Comparison of ENCODE assay signal across 13 mouse cellular contexts in genomic region chr1:118912929-118913328, GRCm38 (mm10).
DNase-seq lines count a peak whose midpoint lies in the region; ATAC-seq and TF ChIP-seq lines count a peak whose summit lies in the region.
"Had no signal": no experiment of that assay in that cellular context is flagged by ENCODE, and none has a peak within 500 bp of the region (broad histone marks: within the 10 kb centered on the region; RNA-seq: fewer than 3 reads in every experiment).

No protein-coding gene starts in this region.

- peak overlapping the region; percentile 32 for H3K4me2 ChIP-seq in forebrain, embryonic 13.5 days
- peak overlapping the region; percentile 39 for H3K4me2 ChIP-seq in hindbrain, postnatal 0 days (ENCODE audit: low read depth, low read length)
- peak overlapping the region; percentile 7; the same call in 1 of the 2 replicates for H3K4me2 ChIP-seq in neural tube, embryonic 14.5 days (ENCODE audit: low read depth, low read length)
- H3K4me2 ChIP-seq: embryonic facial prominence, embryonic 15.5 days; heart, embryonic 11.5 days had no signal

- peaks cover 8% of the 10 kb centered on the region; the same call in 1 of the 2 replicates for H3K27me3 ChIP-seq in forebrain, embryonic 13.5 days
- 0 out of 2 replicates have a peak, but pooled peaks cover 5% of the 10 kb centered on the region for H3K27me3 ChIP-seq in hindbrain, postnatal 0 days (ENCODE audit: insufficient read depth, low read length)
- no peaks in the 10 kb centered on the region for H3K27me3 ChIP-seq in neural tube, embryonic 14.5 days (ENCODE audit: control insufficient read depth, insufficient read depth, low read length)
- H3K27me3 ChIP-seq: embryonic facial prominence, embryonic 15.5 days had no signal

- TF ChIP-seq CTCF in hindbrain, postnatal 0 days (IDR thresholded peaks at IDR 0.05; ENCODE audit: low read depth): no peak

- H3K27ac ChIP-seq in forebrain, embryonic 13.5 days: peak overlapping the region; percentile 78
- H3K27ac ChIP-seq in hindbrain, postnatal 0 days: no peak overlapping the region
- no peak overlapping the region for H3K27ac ChIP-seq in neural tube, embryonic 14.5 days (ENCODE audit: low read depth, low read length)
- H3K27ac ChIP-seq: embryonic facial prominence, embryonic 15.5 days had no signal

- WGBS in forebrain, embryonic 13.5 days: 7% methylated on average over 6 of the region's 6 CpGs
- WGBS in hindbrain, postnatal 0 days: 14% methylated on average over 6 of the region's 6 CpGs
- 10% methylated on average over 6 of the region's 6 CpGs for WGBS in neural tube, embryonic 14.5 days

- no peaks in the 10 kb centered on the region for H3K9me3 ChIP-seq in forebrain, embryonic 13.5 days (replicated peaks)
- no peaks in the 10 kb centered on the region for H3K9me3 ChIP-seq in hindbrain, postnatal 0 days (ENCODE audit: low read length)
- H3K9me3 ChIP-seq in neural tube, embryonic 14.5 days (ENCODE audit: control insufficient read depth, low read length): no peaks in the 10 kb centered on the region
- H3K9me3 ChIP-seq: embryonic facial prominence, embryonic 15.5 days had no signal

- no peak overlapping the region for H3K4me3 ChIP-seq in forebrain, embryonic 13.5 days
- no peak overlapping the region for H3K4me3 ChIP-seq in hindbrain, postnatal 0 days (ENCODE audit: low read length)
- H3K4me3 ChIP-seq in neural tube, embryonic 14.5 days (ENCODE audit: low read depth, low read length): no peak overlapping the region
- H3K4me3 ChIP-seq: embryonic facial prominence, embryonic 15.5 days had no signal

- peak; percentile 68 for ATAC-seq in forebrain, embryonic 13.5 days
- peak; percentile 36; the same call in 1 of the 2 replicates for ATAC-seq in hindbrain, postnatal 0 days
- ATAC-seq in neural tube, embryonic 14.5 days (ENCODE audit: low read depth): peak; percentile 35

- H3K4me1 ChIP-seq in forebrain, embryonic 13.5 days: peaks cover 83% of the 10 kb centered on the region
- peaks cover 40% of the 10 kb centered on the region for H3K4me1 ChIP-seq in hindbrain, postnatal 0 days (ENCODE audit: insufficient read depth, low read length)
- peaks cover 12% of the 10 kb centered on the region; the same call in 1 of the 2 replicates for H3K4me1 ChIP-seq in neural tube, embryonic 14.5 days (ENCODE audit: control insufficient read depth, insufficient read depth, low read length)

- peak; percentile 30 for DNase-seq in embryo, embryonic 10 days (ENCODE audit: low spot score)
- no peak for DNase-seq in embryo, embryonic 9.5 days (ENCODE audit: extremely low spot score)
- peak; percentile 71 for DNase-seq in hindbrain, postnatal 0 days (ENCODE audit: low spot score)
- DNase-seq in lung, postnatal 10 days: no peak
- no peak for DNase-seq in adrenal gland, postnatal 14 days
- DNase-seq in kidney, adult 8-10 months: no peak
- DNase-seq: cerebellum, adult 18-20 months; right cerebral cortex, postnatal 25 days had no signal

- no peak overlapping the region for H3K9ac ChIP-seq in forebrain, embryonic 13.5 days
- no peak overlapping the region for H3K9ac ChIP-seq in hindbrain, postnatal 0 days (replicated peaks; ENCODE audit: low read length)
- H3K9ac ChIP-seq in neural tube, embryonic 14.5 days (replicated peaks; ENCODE audit: low read depth, low read length): no peak overlapping the region
- H3K9ac ChIP-seq: embryonic facial prominence, embryonic 15.5 days had no signal

- H3K36me3 ChIP-seq in forebrain, embryonic 13.5 days (ENCODE audit: poor library complexity, severe bottlenecking): no peaks in the 10 kb centered on the region
- no peaks in the 10 kb centered on the region for H3K36me3 ChIP-seq in hindbrain, postnatal 0 days (ENCODE audit: insufficient read depth, low read length)
- H3K36me3 ChIP-seq in neural tube, embryonic 14.5 days (ENCODE audit: control insufficient read depth, insufficient read depth, low read length): no peaks in the 10 kb centered on the region
- H3K36me3 ChIP-seq: embryonic facial prominence, embryonic 15.5 days; G1E had no signal

Comparison
In these comparisons a context has a peak if more than half of its experiments do, and no peak if none do; other contexts are left out.
1. DNase-seq: peak in embryo, embryonic 10 days (single experiment) and hindbrain, postnatal 0 days (single experiment); none in embryo, embryonic 9.5 days (single experiment), lung, postnatal 10 days (single experiment), adrenal gland, postnatal 14 days (single experiment) and kidney, adult 8-10 months (0 of 2).
2. Peak in every context shown above with its lines, with median percentiles within 50 percentile points of each other: ATAC-seq and H3K4me2 ChIP-seq.